Mouse (Mus musculus) embryonic facial prominence, embryonic 14.5 days (tissue): ENCODE measurements around the gene Tfe3. TPM values are rescaled to one million over a fixed set of nuclear protein-coding genes. Genes with fewer than 3 reads are reported as not detected.

Source experiments
- ATAC-seq: fragments of 200-750 bp; cut with Nextera tagmentation; 2 replicates; pipeline ENCODE4 v1.8.0; 2017; ENCODE audit warnings: low read depth, moderate number of reproducible peaks, moderate TSS enrichment
- DNase-seq: peaks from one replicate; pipeline ENCODE4 v3.0.0-alpha.2; 2015; ENCODE audit warnings: low spot score
- H3K27ac ChIP-seq: fragments of 300-500 bp; sonication (generic); replicated peaks from 2 replicates; pipeline ENCODE4 v1.5.1; 2014; ENCODE audit warnings: low read depth, mild to moderate bottlenecking, low read length, moderate library complexity
- H3K27me3 ChIP-seq: fragments of 300-500 bp; sonication (generic); replicated peaks from 2 replicates; pipeline ENCODE4 v1.6.1; 2014; ENCODE audit warnings: low read length; ENCODE audit not compliant: control insufficient read depth, insufficient read depth
- H3K36me3 ChIP-seq: fragments of 300-500 bp; sonication (generic); 2 replicates; pipeline ENCODE4 v1.6.1; 2014; ENCODE audit warnings: low read length, mixed read lengths; ENCODE audit not compliant: control insufficient read depth, insufficient read depth
- H3K4me1 ChIP-seq: fragments of 300-500 bp; sonication (generic); 2 replicates; pipeline ENCODE4 v1.6.1; 2014; ENCODE audit warnings: antibody characterized with exemption, low read length; ENCODE audit not compliant: control insufficient read depth, insufficient read depth
- H3K4me2 ChIP-seq: fragments of 300-500 bp; sonication (generic); 2 replicates; pipeline ENCODE4 v1.6.1; 2014; ENCODE audit warnings: low read depth, mild to moderate bottlenecking, low read length, moderate library complexity, mixed read lengths
- H3K4me3 ChIP-seq: fragments of 300-500 bp; sonication (generic); 2 replicates; pipeline ENCODE4 v1.5.1; 2014; ENCODE audit warnings: low read depth, mild to moderate bottlenecking, low read length
- H3K9ac ChIP-seq: fragments of 300-500 bp; sonication (generic); 2 replicates; pipeline ENCODE4 v1.6.1; 2014; ENCODE audit warnings: low read depth, mild to moderate bottlenecking, low read length, moderate library complexity, mixed read lengths
- H3K9me3 ChIP-seq: fragments of 300-500 bp; sonication (generic); 2 replicates; pipeline ENCODE4 v1.6.1; 2016; ENCODE audit warnings: low read length; ENCODE audit not compliant: control insufficient read depth
- WGBS: fragments of 180-500 bp; shearing (Covaris S2); extraction: QIAGEN DNeasy Blood & Tissue Kit; methylation state at CpG from one replicate; pipeline ENCODE4 v1.1.7; 2014; 5-methylcytosine and 5-hydroxymethylcytosine counted together
- polyA plus RNA-seq: library from polyadenylated mRNA; unstranded; fragments of >200 nt; fragmentation: Nextera tagmentation; extraction: Ambion mirVana; gene quantifications from 2 replicates; pipeline ENCODE4 v1.2.1, GENCODE M21; 2014

Gene Tfe3
- polyA plus RNA-seq, 1 experiment from 2014 or later = 19.5 TPM

DNA sequence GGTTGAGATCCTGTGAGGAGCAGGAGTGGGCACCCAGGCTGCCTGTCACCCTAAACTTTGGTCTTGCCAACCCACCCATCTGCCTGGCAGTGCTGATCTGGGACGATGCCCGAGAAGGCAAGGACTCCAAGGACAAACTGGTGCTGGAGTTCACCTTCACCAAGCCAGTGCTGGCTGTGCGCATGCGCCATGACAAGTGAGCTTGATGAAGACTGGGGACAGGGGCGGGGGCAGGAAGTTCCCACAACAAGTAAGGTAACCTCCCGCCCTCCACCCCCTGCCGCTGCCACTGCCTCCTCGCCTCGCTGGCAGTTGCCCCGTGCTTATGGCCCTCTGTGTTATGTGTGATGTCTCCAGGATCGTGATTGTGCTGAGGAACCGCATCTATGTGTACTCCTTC lies 36.5 kb upstream of the Tfe3 start:
- no peak overlapping the region for H3K4me3 ChIP-seq
- H3K9ac ChIP-seq = no peak overlapping the region
- ATAC-seq (no peak), DNase-seq (no peak)
- WGBS = 80% methylated on average over 6 of the region's 12 CpGs
- no peak overlapping the region for H3K4me2 ChIP-seq
- H3K4me1 ChIP-seq = no peaks in the 10 kb centered on the region
- H3K36me3 ChIP-seq = 0 out of 2 replicates have a peak, but pooled peaks cover 10% of the 10 kb centered on the region
- no peaks in the 10 kb centered on the region for H3K27me3 ChIP-seq
- H3K9me3 ChIP-seq = no peaks in the 10 kb centered on the region
- H3K27ac ChIP-seq = no peak overlapping the region

DNA sequence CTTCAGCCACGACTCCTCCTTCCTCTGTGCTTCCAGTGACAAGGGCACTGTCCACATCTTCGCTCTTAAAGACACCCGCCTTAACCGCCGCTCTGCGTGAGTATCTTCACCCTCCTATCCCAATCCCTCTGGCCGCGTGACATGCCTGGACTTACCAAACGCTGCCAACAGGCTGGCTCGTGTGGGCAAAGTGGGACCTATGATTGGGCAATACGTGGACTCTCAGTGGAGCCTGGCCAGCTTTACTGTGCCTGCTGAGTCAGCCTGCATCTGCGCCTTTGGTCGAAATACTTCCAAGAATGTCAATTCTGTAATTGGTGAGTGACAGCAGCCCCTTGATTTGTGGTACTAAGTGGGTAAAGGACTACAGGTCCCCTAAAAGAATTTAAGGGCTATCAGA lies 35.2 kb upstream of the Tfe3 start:
- DNase-seq (no peak), ATAC-seq (no peak)
- no peaks in the 10 kb centered on the region for H3K9me3 ChIP-seq
- H3K4me2 ChIP-seq = no peak overlapping the region
- 91% methylated on average over 13 of the region's 13 CpGs for WGBS
- no peak overlapping the region for H3K4me3 ChIP-seq
- H3K27ac ChIP-seq = no peak overlapping the region
- H3K4me1 ChIP-seq = no peaks in the 10 kb centered on the region
- 0 out of 2 replicates have a peak, but pooled peaks cover 10% of the 10 kb centered on the region for H3K36me3 ChIP-seq
- no peaks in the 10 kb centered on the region for H3K27me3 ChIP-seq
- H3K9ac ChIP-seq = no peak overlapping the region

DNA sequence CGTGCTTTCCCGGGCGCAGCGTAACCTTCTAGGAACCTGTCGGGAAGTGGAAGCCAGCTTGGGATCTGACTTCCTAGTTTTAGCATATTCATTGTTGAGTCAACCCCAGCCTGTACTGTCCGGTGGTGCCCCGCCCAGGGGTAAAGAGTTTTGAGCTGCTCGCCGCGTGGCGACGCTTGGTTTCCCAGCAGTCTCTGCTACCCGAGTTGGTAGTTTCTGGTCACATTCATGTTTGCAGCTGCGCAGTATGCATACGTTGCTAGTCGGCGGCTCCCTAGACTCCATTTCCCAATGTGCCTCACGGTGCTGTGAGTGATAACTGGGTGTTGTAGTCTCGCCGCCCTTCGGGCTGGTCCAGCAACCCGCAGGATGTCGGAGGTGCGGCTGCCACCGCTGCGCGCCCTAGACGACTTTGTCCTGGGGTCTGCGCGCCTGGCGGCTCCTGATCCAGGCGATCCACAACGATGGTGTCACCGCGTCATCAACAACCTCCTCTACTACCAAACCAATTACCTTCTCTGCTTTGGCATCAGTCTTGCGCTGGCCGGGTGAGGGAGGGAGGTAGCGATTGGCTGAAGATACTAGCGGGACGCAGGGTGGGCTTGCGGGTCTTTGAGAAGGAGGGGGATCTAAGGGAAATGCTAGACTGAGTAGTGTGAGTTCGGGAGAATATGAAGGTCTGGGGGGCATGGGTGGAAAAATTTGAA lies 34.0 kb upstream of the Tfe3 start, which contains the start of gene Praf2:
Praf2 (plus strand) TSS at position 225 of the 707 bp plus-strand sequence.
- ATAC-seq (peak; percentile 97), DNase-seq (peak; percentile 96)
- no peaks in the 10 kb centered on the region for H3K9me3 ChIP-seq
- no peak within 1 kb of the TSS; the same call in none of the 2 replicates for H3K27ac ChIP-seq
- H3K36me3 ChIP-seq = 0 out of 2 replicates have a peak, but pooled peaks cover 10% of the 10 kb centered on the region
- H3K4me2 ChIP-seq = peak within 1 kb of the TSS; percentile 57
- peak within 1 kb of the TSS; percentile 48 for H3K4me3 ChIP-seq
- H3K27me3 ChIP-seq = no peaks in the 10 kb centered on the region
- 20% methylated on average over 42 of the region's 42 CpGs for WGBS
- H3K9ac ChIP-seq = peak within 1 kb of the TSS; percentile 60
- no peaks in the 10 kb centered on the region for H3K4me1 ChIP-seq

DNA sequence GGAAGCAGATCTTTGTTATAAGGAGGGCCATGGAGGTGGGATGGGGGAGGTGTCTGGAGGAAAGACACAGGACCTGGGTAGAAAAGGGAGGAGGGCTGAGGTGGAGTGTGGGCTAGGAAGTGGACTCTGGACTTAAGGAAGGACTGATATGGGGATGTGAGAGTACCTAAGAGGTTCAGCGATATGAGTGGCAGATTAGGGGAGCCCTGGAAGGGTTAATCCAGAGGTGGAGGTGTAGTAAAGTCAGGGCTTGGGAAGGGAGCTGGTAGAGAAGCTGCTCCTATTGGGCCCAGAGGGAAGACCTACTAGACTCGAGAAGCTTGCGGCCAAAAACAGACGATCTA lies 33.5 kb upstream of the Tfe3 start:
- H3K27ac ChIP-seq = no peak overlapping the region
- DNase-seq = no peak
- WGBS = 50% methylated on average over 4 of the region's 4 CpGs

DNA sequence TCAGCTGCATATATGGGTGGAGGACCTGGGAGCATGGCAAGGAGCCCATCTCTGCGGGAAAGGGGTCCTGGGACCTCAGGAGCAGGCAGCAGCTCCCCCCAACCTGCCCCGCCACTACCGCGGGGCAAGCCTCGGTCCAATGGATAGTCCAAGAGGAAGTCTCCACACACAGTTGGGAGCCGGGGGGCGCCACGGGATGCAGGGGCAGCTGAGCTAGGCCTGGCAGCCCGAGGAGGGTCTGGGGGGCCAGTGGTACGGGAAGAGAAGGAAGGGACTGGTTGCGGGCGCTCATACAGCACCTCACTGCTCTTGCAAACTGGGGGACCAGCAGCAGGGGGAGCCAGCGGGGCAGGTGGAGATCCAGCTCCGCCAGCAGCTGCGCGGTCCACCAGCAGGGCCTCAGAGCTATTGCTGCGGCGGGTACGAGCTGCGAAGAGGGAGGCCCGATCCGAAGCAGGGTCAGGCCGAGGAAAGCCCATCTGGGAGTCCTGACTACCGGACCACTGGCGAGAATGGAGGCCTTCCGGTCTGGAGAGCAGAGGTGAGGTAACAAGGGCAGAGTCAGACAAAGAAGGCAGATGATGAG lies 28.7 kb upstream of the Tfe3 start:
- no peak overlapping the region for H3K4me3 ChIP-seq
- DNase-seq (peak; percentile 39), ATAC-seq (no peak)
- H3K27me3 ChIP-seq = no peaks in the 10 kb centered on the region
- 31% methylated on average over 21 of the region's 26 CpGs for WGBS
- no peaks in the 10 kb centered on the region for H3K4me1 ChIP-seq
- no peak overlapping the region for H3K9ac ChIP-seq
- no peak overlapping the region for H3K4me2 ChIP-seq
- no peaks in the 10 kb centered on the region for H3K36me3 ChIP-seq
- H3K9me3 ChIP-seq = no peaks in the 10 kb centered on the region
- no peak overlapping the region for H3K27ac ChIP-seq

More for the DNA sequence above, 33.5 kb upstream of the Tfe3 start:
- Histone ChIP-seq H3K36me3 (0 out of 2 replicates have a peak, but pooled peaks cover 10% of the 10 kb centered on the region), H3K4me2 (peak overlapping the region; percentile 57), H3K27me3 (no peaks in the 10 kb centered on the region), H3K9ac (peak overlapping the region; percentile 60), H3K4me3 (peak overlapping the region; percentile 48), H3K4me1 (no peaks in the 10 kb centered on the region), H3K9me3 (no peaks in the 10 kb centered on the region)
- peak; percentile 14 for ATAC-seq

DNA sequence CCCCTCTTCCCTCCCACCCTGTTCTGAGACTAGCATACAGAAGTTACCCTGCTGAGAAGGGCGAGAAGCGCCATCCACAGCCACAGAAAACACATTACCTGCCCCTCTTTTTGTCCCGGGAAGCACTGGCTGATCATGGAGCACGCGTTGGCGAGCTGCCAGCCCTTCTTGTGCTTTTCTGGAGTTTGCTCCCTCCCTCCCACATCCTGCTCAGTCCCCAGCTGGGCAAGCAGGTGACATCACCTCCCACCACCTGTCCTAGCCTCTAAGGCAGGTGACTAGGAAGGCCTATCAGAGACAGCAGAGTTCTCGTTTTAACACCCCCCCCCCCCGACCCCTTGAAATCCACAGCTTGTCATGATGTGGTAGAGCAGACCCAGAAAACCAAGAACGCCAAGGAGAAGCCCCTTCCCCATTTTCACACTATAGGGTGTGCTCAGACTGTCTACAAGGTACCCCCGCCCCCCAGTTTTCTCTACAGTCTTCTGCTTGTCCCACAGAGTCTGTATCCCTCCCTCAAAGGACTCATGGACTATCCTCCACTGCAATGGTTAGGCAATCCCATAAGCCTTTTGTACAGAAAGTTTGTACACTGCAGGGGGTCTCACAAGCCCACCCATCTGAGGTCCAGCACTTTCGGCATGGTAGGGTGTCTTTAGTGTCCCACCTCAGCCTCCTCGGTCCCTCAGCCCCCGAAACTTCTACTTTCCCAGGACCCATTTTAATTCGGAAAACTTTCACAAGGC lies 22.9 kb upstream of the Tfe3 start:
- DNase-seq (peak; percentile 64), ATAC-seq (peak; percentile 69; the same call in 1 of the 2 replicates)
- no peaks in the 10 kb centered on the region for H3K27me3 ChIP-seq
- H3K4me3 ChIP-seq = no peak overlapping the region
- no peak overlapping the region for H3K9ac ChIP-seq
- H3K4me1 ChIP-seq = no peaks in the 10 kb centered on the region
- 69% methylated on average over 12 of the region's 14 CpGs for WGBS
- H3K4me2 ChIP-seq = peak overlapping the region; percentile 7; the same call in 1 of the 2 replicates
- H3K27ac ChIP-seq = 0 out of 2 replicates have a peak overlapping the region, but pooled peaks have one; percentile 15
- no peaks in the 10 kb centered on the region for H3K9me3 ChIP-seq
- no peaks in the 10 kb centered on the region for H3K36me3 ChIP-seq

DNA sequence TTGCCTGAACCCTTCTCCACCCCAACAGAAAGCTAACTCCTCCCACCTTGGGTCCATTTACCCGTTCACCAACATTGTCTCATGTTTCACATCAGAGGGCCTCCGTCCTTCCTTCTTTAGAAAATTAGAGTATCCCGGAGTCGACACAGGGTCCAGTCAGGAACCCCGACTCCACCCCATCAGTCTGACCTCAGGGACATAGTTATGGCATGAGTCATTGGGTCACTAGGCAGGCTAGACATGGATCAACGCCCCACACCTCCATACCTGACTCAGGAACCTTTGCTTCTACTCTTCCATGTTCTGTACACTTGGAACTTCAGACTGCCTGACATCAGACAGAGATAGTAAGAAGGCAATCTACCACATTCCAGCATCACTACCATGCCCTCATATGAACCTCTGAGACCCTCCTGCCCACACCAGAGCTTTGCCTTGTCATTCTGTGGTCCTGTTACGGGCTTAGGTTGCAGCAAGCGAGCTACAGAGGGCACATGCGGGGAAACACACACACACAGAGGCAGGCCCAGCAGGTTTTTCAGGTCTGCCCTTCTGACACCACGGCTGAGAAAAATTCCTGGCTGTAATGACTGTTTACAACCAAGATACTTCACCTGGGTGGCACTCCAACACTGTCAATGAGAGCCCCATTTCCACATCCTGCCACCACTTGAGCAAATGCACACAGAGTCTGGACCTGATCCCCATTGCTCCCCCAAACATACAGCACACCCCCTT lies 22.1 kb upstream of the Tfe3 start:
- Histone ChIP-seq H3K4me2 (peak overlapping the region; percentile 7; the same call in 1 of the 2 replicates), H3K4me1 (no peaks in the 10 kb centered on the region), H3K27me3 (no peaks in the 10 kb centered on the region), H3K36me3 (no peaks in the 10 kb centered on the region), H3K9ac (no peak overlapping the region), H3K4me3 (no peak overlapping the region), H3K27ac (no peak overlapping the region), H3K9me3 (no peaks in the 10 kb centered on the region)
- WGBS = 41% methylated on average over 10 of the region's 10 CpGs
- ATAC-seq = peak; percentile 62
- peak; percentile 47 for DNase-seq

DNA sequence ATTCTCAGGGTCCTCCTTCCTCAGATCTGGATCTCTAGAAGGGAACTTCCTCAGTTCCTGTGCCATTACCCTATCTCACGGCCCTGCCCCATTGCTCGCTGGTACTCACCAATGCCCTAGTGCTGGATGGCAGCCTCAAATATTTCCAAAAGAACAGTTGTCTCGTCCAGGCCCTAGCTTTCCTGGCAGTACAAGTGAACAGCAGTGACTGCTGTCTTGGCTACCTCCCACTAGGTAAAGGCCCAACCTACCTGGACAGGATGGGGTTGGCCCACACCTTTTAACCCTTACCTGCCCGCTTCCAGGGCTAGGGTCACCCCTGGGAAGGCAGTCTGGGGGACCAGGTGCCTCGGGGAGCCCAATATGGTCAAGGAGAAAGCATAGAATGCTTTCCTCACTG lies 21.3 kb upstream of the Tfe3 start:
- no peaks in the 10 kb centered on the region for H3K36me3 ChIP-seq
- no peak overlapping the region; the same call in 1 of the 2 replicates for H3K4me2 ChIP-seq
- H3K27me3 ChIP-seq = no peaks in the 10 kb centered on the region
- no peak overlapping the region for H3K4me3 ChIP-seq
- ATAC-seq = no peak
- DNase-seq = no peak
- H3K9me3 ChIP-seq = no peaks in the 10 kb centered on the region
- no peak overlapping the region for H3K27ac ChIP-seq
- H3K9ac ChIP-seq = no peak overlapping the region
- WGBS = 61% methylated on average over 5 of the region's 5 CpGs
- no peaks in the 10 kb centered on the region for H3K4me1 ChIP-seq
